Mouse (Mus musculus): ENCODE data around the gene Scaf1. TPM values are rescaled to one million over a fixed set of nuclear protein-coding genes. Genes with fewer than 3 reads are reported as not detected.

Scaf1 gene
- total RNA-seq (2023): 83.6 TPM

DNA sequence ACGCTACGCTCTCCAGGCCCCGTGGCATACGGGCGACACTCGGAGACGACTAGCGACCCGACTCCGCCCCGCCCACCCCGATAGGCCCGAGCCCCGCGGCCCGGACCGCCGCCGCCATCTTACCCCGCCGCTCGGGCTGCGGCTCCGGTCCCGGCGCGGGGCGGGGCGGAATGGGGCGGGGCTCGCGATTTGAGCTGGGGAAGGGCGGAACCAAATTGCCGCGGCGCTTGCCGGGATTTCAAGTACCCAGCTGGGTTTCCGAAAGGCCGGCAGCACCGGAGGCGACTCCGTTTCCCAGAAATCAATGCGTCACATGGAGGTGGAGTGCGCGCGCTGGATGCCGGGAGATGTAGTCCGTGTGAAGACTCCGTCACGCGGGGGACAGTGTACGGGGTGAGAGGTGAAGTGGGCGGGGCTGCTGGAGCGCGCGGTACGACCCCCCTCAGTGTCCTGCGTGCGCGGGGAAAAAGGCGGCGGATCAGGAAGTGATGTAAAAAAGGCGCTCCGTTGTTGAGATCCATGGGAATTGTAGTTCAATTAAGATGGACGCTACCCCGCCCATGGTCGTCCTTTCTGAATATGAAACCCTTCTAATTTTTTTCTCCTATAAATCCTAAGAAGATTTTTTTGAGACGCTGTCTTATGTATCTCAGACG, at the start of gene Scaf1:
Scaf1 (minus strand) TSS at position 407 of the 656 bp plus-strand sequence.

GRCm38 (mm10) chr7:45062239-45062835, 46.2 kb upstream of the Scaf1 start, which contains the start of the genes Nosip and Prrg2:
Gene Nosip, plus strand, starts transcription at chr7:45062429.
Gene Prrg2, minus strand, starts transcription at chr7:45062677.

DNA sequence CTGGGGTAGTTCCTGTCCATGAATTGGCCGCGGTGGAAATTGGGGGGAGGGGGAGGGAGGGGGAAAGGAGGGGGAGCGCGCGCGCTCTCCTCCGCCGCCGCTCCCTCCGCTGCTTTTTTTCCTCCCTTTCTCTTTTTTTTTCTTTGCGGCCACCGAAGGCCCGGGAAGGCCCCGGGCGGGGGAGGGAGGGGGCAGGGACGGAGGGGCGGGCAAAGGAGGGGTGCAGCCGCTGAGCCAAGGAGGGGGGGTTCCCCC, 36.6 kb upstream of the Scaf1 start, which contains the start of gene Prr12:
Prr12 (minus strand) TSS at position 20 of the 255 bp plus-strand sequence.

DNA sequence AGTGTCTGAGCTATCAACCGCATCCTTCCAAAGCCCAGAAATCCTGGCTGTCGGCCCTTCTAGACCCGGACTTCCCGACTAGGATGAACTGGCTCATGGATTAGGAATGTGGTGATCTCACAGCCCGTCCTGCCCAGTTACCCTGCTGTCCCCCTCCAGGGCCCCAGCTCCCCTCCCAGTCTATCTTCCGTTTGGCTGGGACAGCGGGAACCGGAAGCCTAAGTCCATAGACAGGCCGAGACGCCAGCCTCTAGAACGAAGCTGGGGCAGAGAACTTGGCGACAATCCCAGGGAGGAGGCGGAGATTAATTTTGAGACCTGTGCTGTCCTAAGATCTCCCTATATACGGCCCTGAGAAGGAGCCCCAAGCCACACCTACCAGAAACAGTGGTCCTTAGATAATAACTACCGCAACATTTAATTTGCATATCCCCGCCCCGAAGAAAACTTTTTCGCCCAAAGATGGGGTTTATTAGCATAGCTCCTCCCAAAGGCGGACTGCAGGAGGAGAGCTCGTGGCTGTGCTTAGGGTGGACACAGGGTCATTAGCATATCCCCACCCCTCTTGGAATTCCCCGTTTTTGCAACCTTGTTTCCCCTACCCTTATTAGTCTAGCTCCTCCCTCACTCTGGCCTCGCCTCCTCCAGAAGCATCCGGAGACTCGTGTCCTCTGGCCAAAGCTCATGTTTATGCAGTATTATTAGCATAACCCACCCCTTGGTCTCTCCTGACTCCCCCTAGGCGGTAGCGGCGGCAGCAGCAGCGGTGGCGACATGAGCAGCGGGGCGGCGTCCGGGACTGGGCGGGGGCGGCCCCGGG, 1.3 kb upstream of the Scaf1 start, which contains the start of gene Rras:
Rras (plus strand) TSS at position 720 of the 820 bp plus-strand sequence.

GRCm38 (mm10) chr7:44998501-44998955, 17.6 kb downstream of the Scaf1 start, which contains the start of gene Bcl2l12:
Gene Bcl2l12, minus strand, starts transcription at chr7:44998712.

DNA sequence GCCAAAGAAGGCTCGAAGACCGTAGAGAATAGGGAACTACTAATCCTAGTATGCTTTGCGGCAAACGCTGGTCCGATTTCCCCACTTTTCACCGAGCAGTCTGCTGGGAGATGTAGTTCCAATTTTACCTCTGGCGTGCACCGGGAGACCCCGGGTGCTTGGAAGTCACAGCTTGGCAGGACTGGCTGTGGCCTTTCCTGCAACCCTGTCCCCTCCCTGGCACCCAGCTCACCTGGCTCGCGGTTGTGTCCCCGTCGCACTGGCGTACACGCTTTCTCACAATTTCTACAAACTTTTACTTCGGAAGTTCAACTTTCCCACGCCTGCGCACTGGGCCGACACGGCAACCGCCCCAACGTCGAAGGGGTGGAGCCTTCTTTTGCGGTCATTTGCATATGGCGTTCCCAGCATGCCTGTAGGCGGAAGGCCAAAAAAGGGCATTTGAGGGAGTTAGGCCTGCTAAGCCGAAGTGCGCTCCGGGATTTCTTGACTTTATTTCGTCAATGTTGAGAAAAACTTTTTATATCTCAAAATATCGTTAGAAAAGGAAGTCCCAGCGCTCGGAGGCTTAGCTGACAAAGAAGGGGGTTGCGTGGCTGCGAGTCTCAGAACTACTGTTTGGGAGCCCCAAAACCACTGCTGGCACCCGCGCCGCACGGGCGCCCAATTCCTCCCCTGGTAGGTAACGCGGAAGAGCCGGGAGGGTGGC, 18.8 kb downstream of the Scaf1 start, which contains the start of gene Irf3:
Irf3 (plus strand) TSS at position 418 of the 709 bp plus-strand sequence.

DNA sequence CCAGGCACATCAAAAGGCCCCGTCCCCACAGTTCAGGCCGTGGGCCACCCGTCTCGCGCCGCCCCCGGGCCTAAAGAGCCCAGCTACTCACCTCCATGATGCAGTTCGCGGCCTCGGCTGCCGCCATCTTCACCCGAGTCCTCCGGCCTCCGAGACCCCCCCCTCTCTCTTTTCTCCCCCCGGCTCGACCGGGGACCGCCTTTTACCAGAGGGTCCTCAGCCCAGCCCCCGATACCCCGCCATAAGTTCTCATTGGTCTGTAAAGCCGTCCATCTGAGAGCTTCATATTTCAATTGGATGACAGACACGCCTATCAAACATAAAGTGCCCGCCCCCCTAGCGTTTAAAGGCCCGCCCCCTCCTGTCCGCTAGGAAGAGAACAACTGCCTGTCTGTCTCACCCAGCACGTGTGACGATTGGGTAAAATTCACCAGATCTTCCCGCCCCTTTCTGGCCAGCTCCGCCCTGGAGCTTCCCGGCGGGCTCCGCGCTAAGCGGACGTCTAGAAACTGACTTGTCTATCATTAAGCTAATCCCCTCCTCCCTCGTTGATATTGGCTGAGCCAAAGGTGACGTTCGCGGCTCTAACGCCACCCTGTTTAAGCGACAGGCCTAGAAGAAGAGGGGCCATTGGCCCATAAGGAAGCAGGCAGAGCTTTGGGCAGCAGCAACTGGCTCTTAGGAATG, 29.8 kb downstream of the Scaf1 start, which contains the start of gene Prmt1:
Prmt1 (minus strand) TSS at position 377 of the 687 bp plus-strand sequence.

GRCm38 (mm10) chr7:44974383-44975116, 41.6 kb downstream of the Scaf1 start, which contains the start of gene Cpt1c:
Gene Cpt1c, minus strand, starts transcription at chr7:44974851.

Other genes with a start within 250 kb of the Scaf1 start
- gene Nup62, start 200.3 kb downstream of the Scaf1 start, total RNA-seq (2023): 42.8 TPM
- gene Il4i1, start 200.0 kb downstream of the Scaf1 start, total RNA-seq (2023): 3.2 TPM
- gene Atf5, start 199.7 kb downstream of the Scaf1 start, total RNA-seq (2023): 7.2 TPM
- gene Akt1s1, start 167.4 kb downstream of the Scaf1 start, total RNA-seq (2023): 47.9 TPM
- gene Tbc1d17, start 167.3 kb downstream of the Scaf1 start, total RNA-seq (2023): 92.5 TPM
- gene Pnkp, start 159.2 kb downstream of the Scaf1 start, total RNA-seq (2023): 62.0 TPM
- 27.8 TPM for gene Ptov1, start 146.6 kb downstream of the Scaf1 start, total RNA-seq (2023)
- 77.4 TPM for gene Med25, start 123.7 kb downstream of the Scaf1 start, total RNA-seq (2023)
- 17.6 TPM for gene Fuz, start 120.3 kb downstream of the Scaf1 start, total RNA-seq (2023)
- 71.8 TPM for gene Ap2a1, start 86.9 kb downstream of the Scaf1 start, total RNA-seq (2023)
- gene Tsks, start 73.2 kb downstream of the Scaf1 start, total RNA-seq (2023): 0.33 TPM
- 0.18 TPM for gene Cpt1c, start 41.5 kb downstream of the Scaf1 start, total RNA-seq (2023)
- 153 TPM for gene Prmt1, start 29.8 kb downstream of the Scaf1 start, total RNA-seq (2023)
- gene Irf3, start 18.7 kb downstream of the Scaf1 start, total RNA-seq (2023): 157 TPM
- 19.6 TPM for gene Bcl2l12, start 17.7 kb downstream of the Scaf1 start, total RNA-seq (2023)
- 10.3 TPM for gene Rras, start 1.6 kb upstream of the Scaf1 start, total RNA-seq (2023)
- 75.1 TPM for gene Prr12, start 36.5 kb upstream of the Scaf1 start, total RNA-seq (2023)
- 61.3 TPM for gene Nosip, start 46.1 kb upstream of the Scaf1 start, total RNA-seq (2023)
- gene Prrg2, start 46.3 kb upstream of the Scaf1 start, total RNA-seq (2023): 0.95 TPM
- 6.1 TPM for gene Rcn3, start 75.9 kb upstream of the Scaf1 start, total RNA-seq (2023)
- 22.7 TPM for gene Fcgrt, start 87.5 kb upstream of the Scaf1 start, total RNA-seq (2023)
- gene Rps11, start 108.1 kb upstream of the Scaf1 start, total RNA-seq (2023): 3,211 TPM
- gene Rpl13a, start 112.4 kb upstream of the Scaf1 start, total RNA-seq (2023): 5,433 TPM
- gene Gm45713, start 119.9 kb upstream of the Scaf1 start, total RNA-seq (2023): not detected
- 299 TPM for gene Flt3l, start 120.1 kb upstream of the Scaf1 start, total RNA-seq (2023)
- gene Pih1d1, start 137.9 kb upstream of the Scaf1 start, total RNA-seq (2023): 38.5 TPM
- gene Aldh16a1, start 138.2 kb upstream of the Scaf1 start, total RNA-seq (2023): 61.5 TPM
- gene Slc17a7, start 147.6 kb upstream of the Scaf1 start, total RNA-seq (2023): not detected
- not detected for gene Gfy, start 163.2 kb upstream of the Scaf1 start, total RNA-seq (2023)
- not detected for gene Pth2, start 164.6 kb upstream of the Scaf1 start, total RNA-seq (2023)
- gene Ccdc155, start 188.5 kb upstream of the Scaf1 start, total RNA-seq (2023): not detected
- gene Dkkl1, start 195.8 kb upstream of the Scaf1 start, total RNA-seq (2023): not detected
- gene Tead2, start 199.4 kb upstream of the Scaf1 start, total RNA-seq (2023): not detected
- gene Cd37, start 222.8 kb upstream of the Scaf1 start, total RNA-seq (2023): 346 TPM
- gene Slc6a16, start 224.7 kb upstream of the Scaf1 start, total RNA-seq (2023): not detected